Mouse (Mus musculus) layer of hippocampus, adult 2 months (tissue): ENCODE measurements at regions not wholly inside any gene's neighbourhood (a gene's known extent, or its start where the extent isn't known, plus 50 kb on each side); places are given as distances from the start of the nearest gene placed in this dataset.

Source experiments
- DNase-seq, 2 experiments: peaks; one replicate each; pipeline ENCODE4 v3.0.0; 2022; ENCODE audit warnings: low spot score in 2 of 2
- H3K27ac ChIP-seq: fragments of 200-600 bp; 2 replicates; pipeline ENCODE4 v1.8.1; 2022
- H3K4me3 ChIP-seq: fragments of 200-600 bp; 2 replicates; pipeline ENCODE4 v1.8.1; 2022; ENCODE audit warnings: mild to moderate bottlenecking
- CTCF ChIP-seq: fragments of 200-600 bp; conservative IDR thresholded peaks from 2 replicates; pipeline ENCODE4 v1.8.1; 2022; ENCODE audit warnings: antibody characterized with exemption, mild to moderate bottlenecking, moderate library complexity

DNA sequence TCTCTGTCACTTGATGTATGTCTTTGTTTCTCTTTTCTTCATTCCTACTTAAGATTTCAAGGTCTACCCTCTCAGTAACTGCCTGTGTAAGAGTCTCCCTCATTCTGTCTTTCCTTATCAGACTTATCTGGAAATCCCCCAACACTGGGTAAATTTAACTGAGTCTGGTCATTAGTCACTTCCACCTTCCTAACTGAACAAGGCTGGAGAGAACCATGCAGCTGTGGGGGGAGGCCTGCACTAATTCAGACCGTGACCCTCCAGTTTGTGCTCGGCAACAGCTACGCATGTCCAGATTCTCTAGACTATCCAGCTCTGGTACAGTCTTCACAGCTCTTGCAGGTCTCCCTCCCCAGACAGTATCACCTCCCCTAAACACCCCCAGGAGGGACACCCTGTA lies 103.3 kb downstream of the Prox1 start:
- no peak for TF ChIP-seq CTCF
- no peak for DNase-seq
- Histone ChIP-seq H3K27ac (no peak overlapping the region), H3K4me3 (no peak overlapping the region)

DNA sequence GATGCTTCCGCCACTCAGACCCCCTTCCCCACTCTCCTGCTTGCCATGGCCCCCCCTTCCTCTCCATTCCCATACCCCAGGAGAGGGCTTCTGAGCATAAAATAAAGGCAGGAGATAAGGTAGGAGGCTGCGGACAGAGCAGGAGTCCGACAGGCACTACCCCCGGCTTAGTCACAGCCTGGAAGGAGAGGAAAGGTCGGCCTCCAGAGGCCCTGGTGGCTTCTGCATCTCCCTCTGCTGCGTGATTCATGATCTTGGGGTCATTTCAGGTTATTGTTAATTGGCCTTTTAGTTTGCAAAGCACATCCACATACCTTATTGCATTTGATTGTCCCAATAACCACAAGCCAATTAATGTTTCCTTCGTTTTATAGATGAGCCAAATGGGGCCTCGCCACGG lies 104.1 kb downstream of the Prox1 start:
- no peak overlapping the region for H3K27ac ChIP-seq
- H3K4me3 ChIP-seq: no peak overlapping the region
- TF ChIP-seq CTCF: no peak
- no peak for DNase-seq

DNA sequence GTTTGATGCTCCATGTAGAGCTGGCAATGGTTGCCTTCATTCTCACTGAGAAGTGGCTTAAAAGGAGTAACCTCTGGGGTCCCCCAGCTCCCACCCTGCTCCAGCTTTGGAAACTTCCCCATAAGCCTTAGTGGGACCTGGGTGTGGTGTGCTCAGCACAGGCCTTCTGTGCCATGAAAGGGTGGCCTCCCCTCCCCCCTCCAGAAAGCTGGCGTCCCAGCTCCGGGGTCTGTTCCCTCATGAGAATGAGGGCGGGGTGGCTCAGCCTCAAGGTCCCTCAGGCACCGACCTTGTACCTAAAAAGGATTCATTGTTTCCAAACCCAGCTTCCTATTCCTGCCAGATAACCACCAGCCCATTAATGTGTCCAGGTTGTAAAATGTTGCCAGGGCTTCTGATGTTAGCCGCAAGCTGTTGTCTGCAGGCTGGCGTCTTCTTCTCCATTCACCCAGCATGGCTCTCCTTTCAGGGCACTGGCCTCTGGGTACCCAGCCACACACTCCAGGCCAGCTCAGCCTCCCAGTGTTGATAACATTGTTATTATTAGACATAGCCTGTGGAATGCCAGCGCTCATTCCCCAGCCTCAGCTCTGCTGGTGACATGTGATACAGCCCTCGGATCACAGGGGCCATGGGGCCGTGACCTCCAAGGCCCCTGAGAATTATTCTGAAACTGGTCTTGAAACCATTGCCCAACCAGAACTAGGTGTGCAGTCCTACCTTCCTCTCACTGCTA lies 108.8 kb downstream of the Prox1 start:
- DNase-seq: no peak
- Histone ChIP-seq H3K4me3 (no peak overlapping the region), H3K27ac (no peak overlapping the region)
- TF ChIP-seq CTCF: no peak

DNA sequence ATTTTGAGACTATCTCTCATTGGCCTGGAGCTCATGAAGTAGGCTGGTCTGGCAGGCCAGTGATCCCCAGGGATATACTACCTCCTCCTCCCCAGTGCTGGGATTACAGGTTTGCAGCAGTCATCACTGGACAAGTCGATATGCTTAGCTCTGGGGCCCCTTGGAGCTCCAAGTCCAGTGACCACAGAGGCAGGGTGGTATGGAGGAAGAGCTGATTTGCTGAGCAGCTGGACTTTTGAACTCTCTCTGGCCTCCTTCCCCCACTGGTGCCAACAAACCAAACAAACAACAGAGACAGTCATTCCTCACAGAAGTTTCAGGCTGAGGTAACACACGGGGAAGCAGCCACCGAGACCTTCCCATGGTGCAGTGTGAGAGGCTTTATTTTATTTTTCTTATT lies 111.5 kb downstream of the Prox1 start:
- no peak overlapping the region for H3K27ac ChIP-seq
- TF ChIP-seq CTCF: no peak
- H3K4me3 ChIP-seq: no peak overlapping the region
- DNase-seq: no peak

DNA sequence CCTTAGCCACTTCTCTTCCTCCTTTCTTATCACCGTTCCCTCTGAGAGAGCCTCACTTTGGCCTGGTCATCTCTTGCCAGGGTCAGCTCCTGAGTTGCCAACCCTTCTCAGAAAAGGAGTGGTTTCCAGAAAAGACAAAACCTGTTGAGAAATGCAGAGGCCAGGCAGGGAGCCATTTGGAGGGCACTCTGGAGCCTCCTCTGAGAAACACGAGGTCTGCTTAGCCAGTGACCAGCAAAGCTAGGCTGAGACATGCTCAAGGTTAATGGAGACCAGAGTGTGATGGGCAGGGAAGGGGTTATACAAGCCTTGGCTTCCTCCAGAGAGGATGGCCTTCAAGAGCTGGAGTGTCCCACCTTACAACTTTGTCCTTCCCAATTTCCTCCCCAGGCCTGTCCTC lies 113.6 kb downstream of the Prox1 start:
- TF ChIP-seq CTCF: no peak
- H3K4me3 ChIP-seq: no peak overlapping the region
- no peak overlapping the region for H3K27ac ChIP-seq
- DNase-seq: no peak

DNA sequence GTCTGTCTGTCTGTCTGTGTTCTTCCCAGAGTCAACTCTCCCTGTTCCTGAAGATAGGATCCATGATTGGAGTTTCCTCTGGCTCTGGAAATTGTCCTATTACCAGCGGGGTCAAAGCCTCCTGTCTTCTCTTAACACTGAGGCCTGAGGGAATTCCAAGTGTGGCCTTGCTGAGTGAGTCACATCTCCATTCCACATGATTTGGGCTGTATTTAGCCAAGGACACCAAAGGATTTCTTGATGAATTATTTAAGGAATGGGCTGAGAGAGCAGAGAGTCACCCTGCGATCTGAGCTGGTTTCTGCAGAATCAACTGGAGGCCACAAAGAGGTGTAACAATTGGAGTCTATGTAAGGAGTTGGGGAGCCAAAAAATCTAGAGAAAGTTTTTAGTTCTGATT lies 118.6 kb downstream of the Prox1 start:
- no peak for TF ChIP-seq CTCF
- no peak for DNase-seq
- H3K4me3 ChIP-seq: no peak overlapping the region

DNA sequence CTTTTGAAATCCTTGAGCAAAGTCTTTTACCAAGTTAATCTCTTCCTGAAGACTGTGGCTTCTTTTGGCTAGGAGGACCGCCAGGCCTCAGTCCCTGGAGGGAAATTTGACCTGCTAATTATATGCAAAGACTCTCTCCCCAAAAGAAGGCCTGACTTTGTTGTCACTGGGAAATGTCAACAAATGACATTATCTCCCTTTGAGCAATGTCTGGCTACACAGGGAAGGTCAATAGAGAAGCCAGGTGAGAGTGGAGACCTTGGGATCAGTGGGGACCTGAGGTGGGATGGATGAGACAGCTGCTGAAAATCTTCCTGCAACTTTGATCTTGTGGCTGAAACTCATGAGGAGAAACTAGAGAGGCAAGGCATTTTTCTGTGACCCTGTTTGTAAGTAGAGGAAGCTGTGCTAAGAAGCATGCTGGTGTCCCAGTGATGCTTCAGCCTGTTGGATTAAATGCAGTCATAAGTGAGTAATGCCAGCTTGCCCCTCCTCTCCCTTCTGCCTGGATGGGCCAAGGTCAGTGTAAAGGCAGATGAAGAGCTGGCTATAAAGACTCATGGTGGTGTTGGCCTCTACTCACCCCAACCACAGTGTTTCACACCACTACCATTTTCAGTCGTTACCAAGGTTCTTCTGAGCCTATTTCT lies 121.9 kb downstream of the Prox1 start:
- H3K27ac ChIP-seq: no peak overlapping the region
- no peak for TF ChIP-seq CTCF
- H3K4me3 ChIP-seq: no peak overlapping the region
- DNase-seq: no peak

More for the DNA sequence above, 118.6 kb downstream of the Prox1 start:
- no peak overlapping the region for H3K27ac ChIP-seq

DNA sequence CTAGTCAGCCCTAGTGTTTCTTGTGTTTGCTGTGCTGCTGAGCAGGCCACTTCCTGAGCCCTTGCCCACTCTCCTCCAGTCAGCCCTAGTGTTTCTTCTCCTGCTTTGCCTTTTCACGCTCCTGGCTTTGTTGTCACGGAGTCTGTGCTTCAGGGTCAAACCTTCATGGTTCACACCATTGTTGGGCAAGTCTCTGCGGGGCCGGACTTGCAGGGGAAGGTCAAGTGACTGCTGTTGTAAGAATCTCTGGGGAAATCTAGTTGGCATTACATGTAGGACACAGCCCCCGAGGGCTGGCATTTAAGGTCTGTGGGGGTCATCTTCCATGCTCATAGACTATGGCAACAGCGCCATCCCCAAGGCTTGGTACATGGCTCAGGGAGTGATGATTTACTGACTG lies 123.3 kb downstream of the Prox1 start:
- Histone ChIP-seq H3K27ac (no peak overlapping the region), H3K4me3 (no peak overlapping the region)
- no peak for TF ChIP-seq CTCF
- no peak for DNase-seq

DNA sequence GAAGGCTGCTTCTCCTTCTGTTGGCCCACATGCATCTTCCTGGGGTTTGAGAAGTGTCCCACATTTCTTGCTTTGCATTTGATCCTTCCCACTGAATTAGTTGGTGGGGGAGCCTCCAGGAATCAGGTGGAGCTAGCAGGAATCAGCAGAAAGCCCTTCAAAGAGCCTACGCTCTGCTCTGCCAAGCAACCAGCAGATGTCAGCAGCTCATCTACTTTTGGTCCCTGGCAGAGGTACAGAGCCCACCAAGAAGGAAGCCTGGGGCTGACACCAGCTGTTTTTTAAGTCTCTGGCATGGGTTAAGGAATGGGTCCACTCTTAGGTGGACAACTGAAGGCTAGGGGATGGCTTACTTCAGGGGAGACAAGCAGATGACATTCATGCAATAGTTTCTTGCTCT lies 123.6 kb upstream of the Smyd2 start:
- Histone ChIP-seq H3K27ac (no peak overlapping the region), H3K4me3 (no peak overlapping the region)
- DNase-seq: peak; percentile 19 to 38
- TF ChIP-seq CTCF: peak; percentile 89

DNA sequence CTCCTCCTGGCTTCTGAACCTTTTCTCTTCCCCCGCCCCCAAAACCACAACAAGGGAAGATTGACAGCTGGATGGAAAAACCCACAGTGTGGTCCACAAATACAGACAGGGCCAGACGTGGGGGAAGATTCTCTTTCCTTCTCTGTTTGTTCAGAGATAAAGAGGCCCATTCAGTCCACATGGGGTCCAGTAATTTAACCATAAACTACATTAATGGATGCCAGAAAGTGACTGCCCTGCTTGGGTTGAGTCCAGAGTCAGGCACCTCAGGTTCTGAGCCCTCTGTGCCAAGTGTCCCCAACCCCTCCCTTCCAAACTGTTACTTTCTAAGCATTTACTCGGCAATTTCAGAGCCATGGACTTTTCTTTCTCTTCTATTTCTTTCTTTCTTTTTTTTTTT lies 121.9 kb upstream of the Smyd2 start:
- no peak for DNase-seq
- Histone ChIP-seq H3K27ac (no peak overlapping the region), H3K4me3 (no peak overlapping the region)
- TF ChIP-seq CTCF: no peak

DNA sequence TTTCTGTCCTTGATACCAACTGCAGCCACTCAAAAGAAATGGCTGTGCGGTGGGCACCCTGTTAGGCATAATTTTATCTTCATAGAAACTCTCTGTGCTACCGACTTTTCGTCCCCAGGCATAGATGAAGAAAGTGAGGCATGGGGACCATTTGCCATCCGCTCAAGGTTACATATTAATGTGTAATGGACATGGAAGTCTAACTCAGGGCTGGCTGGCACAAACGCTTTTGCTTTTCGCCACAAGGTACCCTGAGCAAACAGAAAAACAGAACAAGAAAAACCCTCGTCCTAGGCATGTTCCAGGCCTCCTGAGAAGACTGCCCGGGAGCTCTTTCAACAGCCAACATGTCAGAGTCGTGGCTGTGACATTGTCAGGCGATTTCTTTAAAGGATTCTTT lies 121.0 kb upstream of the Smyd2 start:
- Histone ChIP-seq H3K4me3 (no peak overlapping the region), H3K27ac (no peak overlapping the region)
- no peak for DNase-seq
- no peak for TF ChIP-seq CTCF

DNA sequence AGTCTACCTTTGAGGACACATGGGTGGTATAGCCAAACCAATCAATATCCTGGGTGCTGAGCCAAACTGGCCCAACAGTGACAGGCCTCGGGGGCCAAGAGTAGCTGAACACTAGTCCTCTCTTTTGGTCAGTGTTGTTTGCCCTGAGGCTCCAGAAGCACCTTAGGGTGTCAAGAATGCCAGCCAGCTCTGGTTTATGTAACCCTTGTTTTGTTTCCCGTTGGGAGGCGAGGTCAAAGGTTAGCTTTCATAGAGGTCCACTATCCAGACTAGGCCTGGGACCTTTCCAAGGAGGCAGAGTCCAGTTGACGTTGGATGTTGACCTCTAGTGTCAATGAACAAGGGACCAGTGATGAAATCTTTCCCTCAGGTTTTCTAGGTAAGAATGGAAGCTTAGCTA lies 120.0 kb upstream of the Smyd2 start:
- H3K4me3 ChIP-seq: no peak overlapping the region
- no peak for DNase-seq
- TF ChIP-seq CTCF: no peak
- no peak overlapping the region for H3K27ac ChIP-seq

DNA sequence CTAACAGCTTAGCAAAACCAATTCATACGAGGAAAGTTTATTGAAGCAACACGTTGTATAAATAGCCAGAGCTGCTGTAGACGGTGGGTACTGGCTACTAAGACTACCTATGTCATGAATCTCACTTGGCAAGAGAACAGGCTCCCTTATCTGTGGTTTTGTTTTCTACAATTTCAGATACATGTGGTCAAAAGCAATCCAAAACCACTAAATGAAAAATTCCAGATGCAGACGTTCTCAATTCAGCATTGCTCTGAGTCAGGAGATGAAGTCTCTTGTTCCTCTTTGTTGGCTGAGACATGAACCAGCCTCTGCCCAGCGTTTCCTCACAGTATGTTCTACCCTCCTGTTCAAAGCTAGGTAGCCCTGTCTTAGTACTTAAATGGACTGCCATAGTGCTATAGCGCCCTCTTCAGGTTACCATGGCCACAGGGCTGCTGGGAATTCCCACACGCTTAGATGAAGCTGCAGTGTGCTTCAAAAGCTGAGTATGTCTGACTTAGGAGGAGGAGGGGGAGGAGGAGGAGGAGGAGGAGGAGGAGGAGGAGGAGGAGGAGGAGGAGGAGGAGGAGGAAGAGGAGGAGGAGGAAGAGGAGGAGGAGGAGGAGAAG lies 119.0 kb upstream of the Smyd2 start:
- H3K4me3 ChIP-seq: no peak overlapping the region
- peak; percentile 44 for TF ChIP-seq CTCF
- H3K27ac ChIP-seq: no peak overlapping the region
- DNase-seq: no peak

DNA sequence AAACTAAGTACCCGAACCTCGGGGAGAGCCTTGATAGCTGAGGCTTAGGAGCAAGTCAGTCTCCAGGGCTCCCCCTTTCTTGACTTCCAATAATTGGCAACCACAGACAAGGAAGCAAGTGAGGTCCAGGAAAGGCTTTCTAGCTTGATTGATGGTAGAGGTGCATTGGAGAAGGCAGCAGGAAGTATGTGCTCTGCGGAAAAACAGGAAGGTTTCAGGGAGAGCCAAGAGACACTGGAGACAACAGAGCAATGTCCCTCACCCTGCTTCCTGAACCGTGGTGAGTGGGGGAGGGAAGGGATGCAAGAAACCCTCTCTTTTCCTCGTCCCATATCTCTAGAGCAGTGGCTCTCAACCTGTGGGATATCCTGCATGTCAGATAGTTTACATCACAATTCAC lies 115.9 kb upstream of the Smyd2 start:
- Histone ChIP-seq H3K4me3 (no peak overlapping the region), H3K27ac (no peak overlapping the region)
- no peak for DNase-seq
- TF ChIP-seq CTCF: no peak
